10 mouse cellular contexts compared by ENCODE assay signal in the genomic region with DNA sequence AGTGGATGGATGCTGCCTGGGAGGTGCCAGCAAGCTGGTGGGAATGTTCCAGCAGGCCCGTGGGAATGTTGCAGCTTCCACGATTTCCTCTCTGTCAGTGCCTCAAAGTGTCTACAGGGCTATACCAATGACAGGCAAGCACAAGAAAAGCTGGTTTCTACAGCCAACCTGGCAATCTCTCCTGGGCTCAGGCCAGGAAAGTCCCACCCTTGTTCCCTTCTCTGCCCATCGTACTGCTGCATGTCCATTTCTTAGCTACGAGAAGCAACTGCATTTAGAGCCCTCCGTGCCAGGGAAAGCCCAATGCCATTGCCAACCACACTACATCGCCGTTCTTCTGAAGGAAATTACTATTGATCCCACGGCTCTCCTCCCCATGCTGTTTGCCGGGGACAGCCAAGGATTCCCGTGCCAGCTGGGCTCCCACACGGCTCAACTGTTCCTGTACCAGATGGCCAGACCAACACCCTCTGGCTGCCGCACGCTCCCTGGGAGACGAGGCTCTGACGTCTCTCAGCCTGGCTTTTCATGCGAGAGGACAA.
A peak's percentile ranks its signal among the peaks of the same experiment; 100 is the strongest.
DNase-seq lines count a peak whose midpoint lies in the region; ATAC-seq and TF ChIP-seq lines count a peak whose summit lies in the region.
"Had no signal": no experiment of that assay in that cellular context is flagged by ENCODE, and none has a peak within 500 bp of the region (broad histone marks: within the 10 kb centered on the region; RNA-seq: fewer than 3 reads in every experiment).

No protein-coding gene starts in this region.

- DNase-seq in hindbrain, embryonic 14.5 days (ENCODE audit: low spot score): no peak
- peak; percentile 77 to 88 for DNase-seq in cerebellum, postnatal 10 days
- peak; percentile 50 to 77 for DNase-seq in layer of hippocampus, adult 18-20 months (ENCODE audit: low spot score in 2 of 2)
- peak; percentile 67 for DNase-seq in right cerebral cortex, adult 18-20 months
- DNase-seq in heart, adult 2 months: no peak
- no peak for DNase-seq in T-cell, adult 2 months (ENCODE audit: low spot score)
- DNase-seq: liver had no signal

- H3K4me1 ChIP-seq in hindbrain, embryonic 14.5 days (replicated peaks; ENCODE audit: control insufficient read depth, insufficient read depth, low read length): peaks cover 11% of the 10 kb centered on the region; the same call in 1 of the 2 replicates
- peaks cover 34% of the 10 kb centered on the region for H3K4me1 ChIP-seq in hindbrain, embryonic 13.5 days (replicated peaks)
- peaks cover 4% of the 10 kb centered on the region for H3K4me1 ChIP-seq in heart, adult 2 months (ENCODE audit: control insufficient read depth, insufficient read depth, low read length)
- H3K4me1 ChIP-seq in intestine, embryonic 15.5 days (replicated peaks): 0 out of 2 replicates have a peak, but pooled peaks cover 2% of the 10 kb centered on the region

- TF ChIP-seq CTCF in heart, adult 2 months (IDR thresholded peaks at IDR 0.05): no peak

- peaks cover 20% of the 10 kb centered on the region; the same call in 1 of the 2 replicates for H3K27me3 ChIP-seq in hindbrain, embryonic 14.5 days (ENCODE audit: control insufficient read depth, insufficient read depth, low read length)
- peaks cover 49% of the 10 kb centered on the region; the same call in 1 of the 2 replicates for H3K27me3 ChIP-seq in hindbrain, embryonic 13.5 days
- no peaks in the 10 kb centered on the region for H3K27me3 ChIP-seq in heart, adult 2 months (ENCODE audit: control insufficient read depth, insufficient read depth, low read length)
- H3K27me3 ChIP-seq in intestine, embryonic 15.5 days (replicated peaks): peaks cover 14% of the 10 kb centered on the region; the same call in 1 of the 2 replicates

- TF ChIP-seq POLR2A in heart, adult 2 months (IDR thresholded peaks at IDR 0.05; ENCODE audit: insufficient read depth, low read depth, low read length): no peak

- peak; percentile 38; the same call in 1 of the 2 replicates for ATAC-seq in hindbrain, embryonic 14.5 days (ENCODE audit: low FRiP score)
- no peak for ATAC-seq in hindbrain, embryonic 13.5 days (ENCODE audit: low FRiP score)
- ATAC-seq in intestine, embryonic 15.5 days: no peak

- no peak overlapping the region for H3K9ac ChIP-seq in hindbrain, embryonic 14.5 days
- H3K9ac ChIP-seq in hindbrain, embryonic 13.5 days: no peak overlapping the region
- no peak overlapping the region for H3K9ac ChIP-seq in heart, adult 2 months (ENCODE audit: low read depth, low read length)
- H3K9ac ChIP-seq in intestine, embryonic 15.5 days: no peak overlapping the region
- H3K9ac ChIP-seq: neural tube, embryonic 15.5 days had no signal

- H3K27ac ChIP-seq in hindbrain, embryonic 14.5 days: no peak overlapping the region
- no peak overlapping the region for H3K27ac ChIP-seq in hindbrain, embryonic 13.5 days
- H3K27ac ChIP-seq in heart, adult 2 months: no peak overlapping the region
- H3K27ac ChIP-seq in intestine, embryonic 15.5 days: no peak overlapping the region
- H3K27ac ChIP-seq: neural tube, embryonic 15.5 days had no signal

- no peak for TF ChIP-seq EP300 in heart, adult 2 months (IDR thresholded peaks at IDR 0.05; ENCODE audit: insufficient read depth, low read depth, low read length)

- intact Hi-C loops in heart, adult 2 months (cut with DNase I): loop anchor here (5.0 to 10.0 kb wide), 5 partner anchors 37 to 354 kb away; no protein-coding TSS in a partner anchor

- no peaks in the 10 kb centered on the region for H3K79me2 ChIP-seq in heart, adult 2 months (replicated peaks; ENCODE audit: control insufficient read depth, insufficient read depth, low read length)

- no peak overlapping the region for H3K4me3 ChIP-seq in hindbrain, embryonic 14.5 days (replicated peaks; ENCODE audit: low read length)
- no peak overlapping the region for H3K4me3 ChIP-seq in hindbrain, embryonic 13.5 days
- no peak overlapping the region for H3K4me3 ChIP-seq in heart, adult 2 months
- H3K4me3 ChIP-seq in intestine, embryonic 15.5 days (replicated peaks): no peak overlapping the region
- H3K4me3 ChIP-seq: neural tube, embryonic 15.5 days had no signal

- no peak overlapping the region for H3K4me2 ChIP-seq in hindbrain, embryonic 14.5 days (replicated peaks)
- H3K4me2 ChIP-seq in hindbrain, embryonic 13.5 days: no peak overlapping the region
- no peak overlapping the region for H3K4me2 ChIP-seq in intestine, embryonic 15.5 days (replicated peaks)
- H3K4me2 ChIP-seq: neural tube, embryonic 15.5 days had no signal

- no peaks in the 10 kb centered on the region for H3K36me3 ChIP-seq in hindbrain, embryonic 14.5 days (replicated peaks; ENCODE audit: control insufficient read depth, insufficient read depth)
- H3K36me3 ChIP-seq in hindbrain, embryonic 13.5 days: no peaks in the 10 kb centered on the region
- H3K36me3 ChIP-seq in heart, adult 2 months (ENCODE audit: control insufficient read depth, insufficient read depth, low read length): no peaks in the 10 kb centered on the region
- no peaks in the 10 kb centered on the region for H3K36me3 ChIP-seq in intestine, embryonic 15.5 days
- H3K36me3 ChIP-seq: neural tube, embryonic 15.5 days had no signal

- 44% methylated on average over 16 of the region's 16 CpGs for WGBS in hindbrain, embryonic 14.5 days
- WGBS in hindbrain, embryonic 13.5 days: 50% methylated on average over 16 of the region's 16 CpGs
- 68% methylated on average over 16 of the region's 16 CpGs for WGBS in heart, adult 2 months
- WGBS in intestine, embryonic 15.5 days: 70% methylated on average over 16 of the region's 16 CpGs

- H3K9me3 ChIP-seq in hindbrain, embryonic 14.5 days (ENCODE audit: control insufficient read depth, low read length): no peaks in the 10 kb centered on the region
- no peaks in the 10 kb centered on the region for H3K9me3 ChIP-seq in hindbrain, embryonic 13.5 days
- no peaks in the 10 kb centered on the region for H3K9me3 ChIP-seq in intestine, embryonic 15.5 days
- H3K9me3 ChIP-seq: neural tube, embryonic 15.5 days had no signal

Comparison
In these comparisons a context has a peak if more than half of its experiments do, and no peak if none do; other contexts are left out.
1. DNase-seq: peak in cerebellum, postnatal 10 days (2 of 2), layer of hippocampus, adult 18-20 months (2 of 2) and right cerebral cortex, adult 18-20 months (single experiment); none in hindbrain, embryonic 14.5 days (single experiment), heart, adult 2 months (0 of 2) and T-cell, adult 2 months (single experiment).